Mouse (Mus musculus) layer of hippocampus, postnatal 10 days (tissue): ENCODE results near the gene Neto2. TPM values are rescaled to one million over a fixed set of nuclear protein-coding genes. Genes with fewer than 3 reads are reported as not detected.

Source experiments
- DNase-seq, 2 experiments: peaks; one replicate each; pipeline ENCODE4 v3.0.0; 2021; ENCODE audit warnings: low spot score in 2 of 2
- microRNA-seq, 2 experiments: library from miRNA; unstranded; fragments of <30 nt; microRNA quantifications; one replicate each; pipeline ENCODE4 v1.2.0; 2021
- total RNA-seq, 2 experiments: library from RNA; stranded (reverse); gene quantifications; 2 replicates each; pipeline ENCODE4 v1.2.3; 2021

Neto2 gene
- total RNA-seq, 2 experiments from 2014 or later = 80.6 to 82.4 TPM

GRCm38 (mm10) chr8:85603203-85603895 is 97.4 kb downstream of the Neto2 start:
- peak; percentile 81 to 84 for DNase-seq

GRCm38 (mm10) chr8:85602737-85603136 is 98.0 kb downstream of the Neto2 start:
- DNase-seq = no peak

GRCm38 (mm10) chr8:85601741-85602140 is 99.0 kb downstream of the Neto2 start:
- no peak for DNase-seq

- no peak for DNase-seq
Observed at GRCm38 (mm10) chr8:85597413-85598191, 103.1 kb downstream of the Neto2 start.

GRCm38 (mm10) chr8:85595391-85595790 is 105.3 kb downstream of the Neto2 start:
- peak in 1 of 2 experiments; percentile 14 for DNase-seq

GRCm38 (mm10) chr8:85594983-85595382 is 105.7 kb downstream of the Neto2 start:
- DNase-seq = no peak

GRCm38 (mm10) chr8:85593324-85593723 is 107.4 kb downstream of the Neto2 start:
- no peak for DNase-seq

GRCm38 (mm10) chr8:85591532-85591931 is 109.2 kb downstream of the Neto2 start:
- DNase-seq = no peak

- no peak for DNase-seq
Observed at GRCm38 (mm10) chr8:85590258-85590657, 110.5 kb downstream of the Neto2 start.

GRCm38 (mm10) chr8:85588596-85588995 is 112.1 kb downstream of the Neto2 start:
- no peak for DNase-seq

Small RNAs within 50 kb of the gene (microRNA-seq; reads per million reads assigned to microRNA genes)
- 0 reads per million in 2 experiments for gene Mir8109

Other genes starting within 250 kb of the Neto2 start
- 10 to 100 TPM; 51.9 to 58.7 TPM for gene Gpt2, start 208.3 kb downstream of the Neto2 start, total RNA-seq
- gene Dnaja2, start 145.6 kb downstream of the Neto2 start, total RNA-seq = 100 to 1,000 TPM; 167 to 191 TPM
- 100 to 1,000 TPM; 151 to 179 TPM for gene Itfg1, start 140.0 kb upstream of the Neto2 start, total RNA-seq
- gene Phkb, start 140.0 kb upstream of the Neto2 start, total RNA-seq = 10 to 100 TPM; 32.5 to 34.7 TPM